Mouse (Mus musculus) MEL (cell line): Measurements from ENCODE around the gene Trim50. TPM values are rescaled to one million over a fixed set of nuclear protein-coding genes. Genes with fewer than 3 reads are reported as not detected.

Experiments
- DNase-seq: peaks from one replicate; pipeline ENCODE4 v3.0.0; 2011; ENCODE audit warnings: low read depth, low spot score
- H3K27ac ChIP-seq: 2 replicates; pipeline ENCODE4 v1.5.1; 2012; ENCODE audit warnings: low read depth, mild to moderate bottlenecking, control low read depth, low read length, moderate library complexity; ENCODE audit not compliant: control insufficient read depth
- H3K27me3 ChIP-seq, 2 experiments: fragments of 150-350 bp in 1 of 2; sonication (generic) in 1 of 2; 2 replicates each; pipeline ENCODE4 v1.6.1; 2012; ENCODE audit warnings: low read length in 2 of 2, mild to moderate bottlenecking in 2 of 2, improper control_type of control experiment in 1 of 2, moderate library complexity in 1 of 2; ENCODE audit not compliant: insufficient read depth in 2 of 2, control insufficient read depth in 1 of 2
- H3K36me3 ChIP-seq, 2 experiments: 2 replicates each; pipeline ENCODE4 v1.6.1; 2012 to 2014; ENCODE audit warnings: low read length in 2 of 2, improper control_type of control experiment in 1 of 2, inconsistent platforms in 1 of 2, mild to moderate bottlenecking in 1 of 2; ENCODE audit not compliant: insufficient read depth in 2 of 2, control insufficient read depth in 1 of 2
- H3K4me1 ChIP-seq, 2 experiments: fragments of 150-350 bp in 1 of 2; sonication (generic) in 1 of 2; 2 replicates each; pipeline ENCODE4 v1.6.1; 2012; ENCODE audit warnings: low read length in 2 of 2, improper control_type of control experiment in 1 of 2, mild to moderate bottlenecking in 1 of 2; ENCODE audit not compliant: insufficient read depth in 2 of 2, control insufficient read depth in 1 of 2
- H3K4me3 ChIP-seq, 2 experiments: fragments of 150-350 bp in 1 of 2; sonication (generic) in 1 of 2; 2 replicates each; pipeline ENCODE4 v1.5.1; 2012; ENCODE audit warnings: low read depth in 2 of 2, low read length in 2 of 2, mild to moderate bottlenecking in 2 of 2, moderate library complexity in 2 of 2, control low read depth in 1 of 2, improper control_type of control experiment in 1 of 2; ENCODE audit not compliant: control insufficient read depth in 1 of 2, insufficient read depth in 1 of 2
- H3K79me2 ChIP-seq: 2 replicates; pipeline ENCODE4 v1.6.1; 2012; ENCODE audit warnings: mild to moderate bottlenecking, low read length, moderate library complexity; ENCODE audit not compliant: control insufficient read depth, poor library complexity, insufficient read depth
- H3K9ac ChIP-seq: 2 replicates; pipeline ENCODE4 v1.6.1; 2012; ENCODE audit warnings: low read depth, mild to moderate bottlenecking, control low read depth, low read length, moderate library complexity; ENCODE audit not compliant: control insufficient read depth, poor library complexity, severe bottlenecking
- H3K9me3 ChIP-seq: fragments of 150-350 bp; sonication (generic); replicated peaks from 2 replicates; pipeline ENCODE4 v1.6.1; 2012; ENCODE audit warnings: mild to moderate bottlenecking, low read length, improper control_type of control experiment, moderate library complexity; ENCODE audit not compliant: insufficient read depth
- BHLHE40 ChIP-seq: IDR thresholded peaks from 2 replicates; pipeline ENCODE4 v1.6.1; 2012; ENCODE audit warnings: low read depth, mild to moderate bottlenecking, inconsistent platforms, low read length, improper control_type of control experiment, borderline replicate concordance
- CHD1 ChIP-seq: IDR thresholded peaks from 2 replicates; pipeline ENCODE4 v1.6.1; 2012; ENCODE audit warnings: low read depth, mild to moderate bottlenecking, inconsistent platforms, low read length, improper control_type of control experiment
- CHD2 ChIP-seq: IDR thresholded peaks from 2 replicates; pipeline ENCODE4 v1.6.1; 2011; ENCODE audit warnings: low read length, improper control_type of control experiment
- E2F4 ChIP-seq: IDR thresholded peaks from 2 replicates; pipeline ENCODE4 v1.6.1; 2011; ENCODE audit warnings: low read depth, low read length, improper control_type of control experiment, borderline replicate concordance
- ELF1 ChIP-seq: IDR thresholded peaks from 2 replicates; pipeline ENCODE4 v1.6.1; 2014; ENCODE audit warnings: low read depth, mild to moderate bottlenecking, inconsistent platforms, low read length, improper control_type of control experiment, moderate library complexity
- GABPA ChIP-seq: IDR thresholded peaks from 2 replicates; pipeline ENCODE4 v1.6.1; 2012; ENCODE audit warnings: low read depth, mild to moderate bottlenecking, inconsistent platforms, low read length, improper control_type of control experiment, moderate library complexity
- GATA1 ChIP-seq: IDR thresholded peaks from 2 replicates; pipeline ENCODE4 v1.6.1; 2011; ENCODE audit warnings: low read depth, low read length, improper control_type of control experiment
- JUND ChIP-seq: IDR thresholded peaks from 2 replicates; pipeline ENCODE4 v1.6.1; 2011; ENCODE audit warnings: low read depth, mild to moderate bottlenecking, improper control_type of control experiment, low read length
- MAX ChIP-seq: IDR thresholded peaks from 2 replicates; pipeline ENCODE4 v1.6.1; 2011; ENCODE audit warnings: low read length, improper control_type of control experiment
- MEF2A ChIP-seq: IDR thresholded peaks from 2 replicates; pipeline ENCODE4 v1.6.1; 2014; ENCODE audit warnings: low read depth, mild to moderate bottlenecking, inconsistent platforms, low read length, improper control_type of control experiment; ENCODE audit not compliant: poor library complexity, insufficient replicate concordance, severe bottlenecking; ENCODE audit errors: extremely low read depth
- MXI1 ChIP-seq: IDR thresholded peaks from 2 replicates; pipeline ENCODE4 v1.6.1; 2011; ENCODE audit warnings: mild to moderate bottlenecking, low read depth, low read length, improper control_type of control experiment
- MYB ChIP-seq: IDR thresholded peaks from 2 replicates; pipeline ENCODE4 v1.6.1; 2011; ENCODE audit warnings: mild to moderate bottlenecking, low read depth, low read length, improper control_type of control experiment
- POLR2AphosphoS2 ChIP-seq: IDR thresholded peaks from 2 replicates; pipeline ENCODE4 v1.6.1; 2011; ENCODE audit warnings: low read length, improper control_type of control experiment
- POLR2AphosphoS5 ChIP-seq: IDR thresholded peaks from 2 replicates; pipeline ENCODE4 v1.6.1; 2012; ENCODE audit warnings: low read depth, borderline replicate concordance, mild to moderate bottlenecking, inconsistent platforms, low read length, moderate library complexity, mixed read lengths
- RAD21 ChIP-seq: IDR thresholded peaks from 2 replicates; pipeline ENCODE4 v1.6.1; 2011; ENCODE audit warnings: mild to moderate bottlenecking, low read depth, low read length, improper control_type of control experiment
- SIN3A ChIP-seq: IDR thresholded peaks from 2 replicates; pipeline ENCODE4 v1.6.1; 2012; ENCODE audit warnings: low read length, improper control_type of control experiment, inconsistent platforms
- SMC3 ChIP-seq: IDR thresholded peaks from 2 replicates; pipeline ENCODE4 v1.6.1; 2011; ENCODE audit warnings: low read depth, low read length, improper control_type of control experiment
- TBP ChIP-seq: IDR thresholded peaks from 2 replicates; pipeline ENCODE4 v1.8.0; 2011; ENCODE audit warnings: low read depth, low read length, improper control_type of control experiment
- UBTF ChIP-seq: IDR thresholded peaks from 2 replicates; pipeline ENCODE4 v1.6.1; 2012; ENCODE audit warnings: low read depth, mild to moderate bottlenecking, inconsistent platforms, low read length, improper control_type of control experiment, moderate library complexity, borderline replicate concordance; ENCODE audit not compliant: insufficient read depth
- USF1 ChIP-seq: IDR thresholded peaks from 2 replicates; pipeline ENCODE4 v1.6.1; 2014; ENCODE audit warnings: low read depth, mild to moderate bottlenecking, inconsistent platforms, low read length, improper control_type of control experiment, moderate library complexity
- ZKSCAN1 ChIP-seq: IDR thresholded peaks from 2 replicates; pipeline ENCODE4 v1.6.1; 2012; ENCODE audit warnings: low read depth, mild to moderate bottlenecking, inconsistent platforms, low read length, improper control_type of control experiment, moderate library complexity
- ZMIZ1 ChIP-seq: IDR thresholded peaks from 2 replicates; pipeline ENCODE4 v1.6.1; 2012; ENCODE audit warnings: low read depth, mild to moderate bottlenecking, inconsistent platforms, low read length, improper control_type of control experiment, moderate library complexity
- ZNF384 ChIP-seq: IDR thresholded peaks from 2 replicates; pipeline ENCODE4 v1.6.1; 2012; ENCODE audit warnings: low read depth, mild to moderate bottlenecking, inconsistent platforms, low read length, improper control_type of control experiment
- polyA plus RNA-seq, 2 experiments: library from polyadenylated mRNA; stranded (reverse) in 1 of 2; unstranded in 1 of 2; fragments of >175 nt in 1 of 2; fragments of >200 nt in 1 of 2; gene quantifications; 2 replicates each; pipeline versions ENCODE4 v1.2.1 to v1.2.4; 2012; ENCODE audit warnings: low replicate concordance in 2 of 2, low read depth in 1 of 2; ENCODE audit not compliant: insufficient read length in 2 of 2, insufficient read depth in 1 of 2, missing spikeins in 1 of 2
- total RNA-seq: library from RNA; depleted of rRNA; stranded (reverse); fragments of 300-350 nt; gene quantifications from 2 replicates; pipeline ENCODE4 v1.2.3, GENCODE M21; 2012

The Trim50 gene
- total and polyA plus RNA-seq, 3 experiments: not detected

DNA sequence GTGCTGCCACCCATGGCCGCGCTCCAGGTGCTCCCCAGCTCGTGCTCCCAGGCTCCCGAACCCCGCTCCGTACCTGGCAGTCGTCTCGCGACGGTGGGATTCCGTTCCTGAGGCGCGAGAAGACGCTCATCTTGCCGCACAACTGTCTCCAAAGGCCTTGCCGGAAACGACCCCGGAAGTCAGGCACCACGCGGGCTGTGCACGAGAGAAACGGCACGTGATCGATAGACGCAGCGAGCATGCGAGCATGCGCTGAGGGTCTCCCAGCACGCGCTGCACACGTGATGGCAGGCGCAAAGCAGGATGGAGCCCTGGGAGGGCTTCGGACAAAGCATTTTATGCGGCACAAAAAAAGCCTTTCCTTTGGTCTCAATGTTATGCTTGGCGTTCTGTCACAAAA is 3.2 kb upstream of the Trim50 start, which contains the start of gene Fkbp6:
TSS of gene Fkbp6 (minus strand) at position 183 of the 400 bp plus-strand sequence.
- no peak within 1 kb of the TSS for H3K27ac ChIP-seq
- H3K27me3 ChIP-seq: peaks cover 0 to 6% of the 10 kb centered on the region in 2 experiments; a peak in 2 of 4 replicates
- peaks cover 5 to 6% of the 10 kb centered on the region in 2 experiments; a peak in 3 of 4 replicates for H3K4me1 ChIP-seq
- H3K36me3 ChIP-seq: no peaks in the 10 kb centered on the region; a peak in 1 of 4 replicates
- no peaks in the 10 kb centered on the region for H3K79me2 ChIP-seq
- no peaks in the 10 kb centered on the region for H3K9me3 ChIP-seq
- TF ChIP-seq POLR2AphosphoS5 (no peak), ZMIZ1 (no peak), MEF2A (no peak), POLR2AphosphoS2 (no peak), ZKSCAN1 (no peak)
- H3K4me3 ChIP-seq: no peak within 1 kb of the TSS
- no peak within 1 kb of the TSS for H3K9ac ChIP-seq
- DNase-seq: no peak

DNA sequence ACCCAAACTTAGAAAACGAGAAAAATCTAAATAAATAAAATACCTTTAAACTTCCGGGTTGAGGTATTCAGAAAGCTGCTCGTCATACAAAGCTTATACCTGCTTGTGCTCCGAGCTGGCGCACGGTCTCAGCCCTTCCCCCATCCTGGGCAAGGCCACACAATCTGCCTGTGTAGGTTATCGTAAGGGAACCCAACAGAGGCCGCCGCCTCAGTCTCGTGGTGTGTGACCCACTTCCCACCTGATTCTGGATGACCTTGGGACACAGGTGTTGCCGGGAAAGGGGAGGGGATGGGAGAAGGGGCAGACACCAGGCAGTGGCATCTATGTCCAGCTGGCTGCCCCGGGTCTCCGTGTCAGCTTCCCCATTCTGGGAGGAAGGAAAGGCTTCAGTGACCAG is 1.5 kb upstream of the Trim50 start:
- H3K9me3 ChIP-seq: no peaks in the 10 kb centered on the region
- no peaks in the 10 kb centered on the region for H3K79me2 ChIP-seq
- H3K4me1 ChIP-seq: peaks cover 0 to 2% of the 10 kb centered on the region in 2 experiments; a peak in 2 of 4 replicates
- no peak for DNase-seq
- H3K27me3 ChIP-seq: peaks cover 0 to 8% of the 10 kb centered on the region in 2 experiments; a peak in 2 of 4 replicates
- H3K4me3 ChIP-seq: no peak overlapping the region
- H3K36me3 ChIP-seq: no peaks in the 10 kb centered on the region
- no peak overlapping the region for H3K9ac ChIP-seq
- TF ChIP-seq GABPA (no peak), TBP (no peak), USF1 (no peak), MYB (no peak), RAD21 (no peak), JUND (no peak), GATA1 (no peak), SIN3A (no peak), POLR2AphosphoS2 (no peak), ZNF384 (no peak), SMC3 (no peak), ELF1 (no peak), BHLHE40 (no peak), CHD1 (no peak), UBTF (no peak), MAX (no peak), MEF2A (no peak), MXI1 (no peak), E2F4 (no peak), CHD2 (no peak)
- no peak overlapping the region for H3K27ac ChIP-seq
